Mouse (Mus musculus): ENCODE results near the gene Tbcb.

GRCm38 (mm10) chr7:30274383-30274782, 42.3 kb upstream of the Tbcb start:
- TF ChIP-seq GATA1 (IDR thresholded peaks at IDR 0.05; ENCODE audit: low read length) (no peak), TAL1 (IDR thresholded peaks at IDR 0.05; ENCODE audit: low read length) (no peak)
